1 mouse cellular context compared by ENCODE assay signal in the genomic region with DNA sequence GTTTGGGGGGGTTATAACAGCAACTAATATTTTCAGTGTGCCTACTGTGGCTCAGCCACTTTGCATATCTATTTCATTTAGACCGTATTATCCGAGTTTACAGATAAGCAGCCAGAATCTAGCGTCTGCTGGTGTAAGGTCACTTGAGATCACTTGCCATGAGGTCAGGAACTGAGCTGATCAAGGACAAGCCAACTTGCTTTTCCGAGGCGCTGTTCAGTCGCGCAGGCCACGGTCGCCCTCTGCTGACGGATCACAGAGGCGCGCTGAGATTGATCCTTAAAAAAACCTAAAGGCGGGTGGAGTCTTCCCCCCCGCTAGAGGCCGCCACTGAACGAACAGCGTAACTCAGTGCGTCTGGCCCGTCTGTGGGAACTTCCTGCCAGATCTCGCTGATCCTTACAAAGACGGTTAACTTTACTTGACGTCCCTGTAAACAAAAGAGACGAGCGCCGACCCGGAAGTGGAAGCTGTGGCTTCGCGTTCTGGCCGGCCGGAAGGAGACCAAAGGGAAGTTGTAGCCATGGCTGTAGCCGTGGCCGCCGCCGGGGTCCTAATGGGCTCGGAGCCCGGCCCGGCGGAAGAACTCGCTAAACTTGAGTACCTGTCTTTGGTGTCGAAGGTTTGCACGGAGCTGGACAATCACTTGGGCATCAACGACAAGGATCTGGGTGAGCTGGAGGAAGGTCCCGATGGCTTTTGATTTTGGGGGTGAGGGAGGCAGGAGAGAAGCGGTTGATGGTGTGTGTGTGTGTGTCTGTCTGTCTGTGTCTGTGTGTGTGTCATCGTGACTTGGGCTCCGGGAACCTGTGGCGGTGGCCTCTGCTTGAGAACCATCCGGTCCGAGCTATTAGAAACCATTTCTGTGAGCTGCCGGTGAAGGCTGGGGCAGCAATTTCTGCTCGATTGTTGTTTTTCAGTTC.
TF ChIP-seq lines count a peak whose summit lies in the region.

A gene (plus strand): TSS at position 402 of the 923 bp plus-strand sequence.

TF ChIP-seq in MEL, 35 proteins besides CTCF, POLR2A, EP300 and RAD21 (continued from another document):
- TF ChIP-seq MEF2A (IDR thresholded peaks at IDR 0.05; ENCODE audit: extremely low read depth, insufficient replicate concordance, low read depth, low read length, poor library complexity, severe bottlenecking) (peak; percentile 46; the same call in 1 of the 2 replicates), MYC (IDR thresholded peaks at IDR 0.05; ENCODE audit: low read depth, low read length) (peak; percentile 94), ELF1 (IDR thresholded peaks at IDR 0.05; ENCODE audit: low read depth, low read length) (peak; percentile 97), ETS1 (IDR thresholded peaks at IDR 0.05; ENCODE audit: low read depth, low read length) (peak; percentile 85), ZKSCAN1 (IDR thresholded peaks at IDR 0.05; ENCODE audit: low read depth, low read length) (no peak), NELFE (IDR thresholded peaks at IDR 0.05; ENCODE audit: low read depth, low read length) (peak; percentile 81), SMC3 (IDR thresholded peaks at IDR 0.05; ENCODE audit: low read depth, low read length) (peak; percentile 90), USF1 (IDR thresholded peaks at IDR 0.05; ENCODE audit: low read depth, low read length) (0 out of 2 replicates have a peak, but pooled peaks have one; percentile 33), MXI1 (IDR thresholded peaks at IDR 0.05; ENCODE audit: low read depth, low read length) (peak; percentile 85), KAT2A (conservative IDR thresholded peaks at IDR 0.05; ENCODE audit: low read depth, low read length) (peak; percentile 85), ZC3H11A (IDR thresholded peaks at IDR 0.05; ENCODE audit: low read depth, low read length) (peak; percentile 87), MAZ (IDR thresholded peaks at IDR 0.05; ENCODE audit: low read depth, low read length) (peak; percentile 68; the same call in 1 of the 2 replicates), CHD1 (IDR thresholded peaks at IDR 0.05; ENCODE audit: low read depth, low read length) (0 out of 2 replicates have a peak, but pooled peaks have one; percentile 77), RCOR1 (IDR thresholded peaks at IDR 0.05; ENCODE audit: low read depth, low read length) (peak; percentile 87), ZMIZ1 (IDR thresholded peaks at IDR 0.05; ENCODE audit: low read depth, low read length) (peak; percentile 34; the same call in 1 of the 2 replicates), GATA1 (IDR thresholded peaks at IDR 0.05; ENCODE audit: low read depth, low read length) (peak; percentile 55), SIN3A (IDR thresholded peaks at IDR 0.05; ENCODE audit: low read length) (peak; percentile 98), E2F4 (IDR thresholded peaks at IDR 0.05; ENCODE audit: borderline replicate concordance, low read depth, low read length) (no peak)
